Mouse (Mus musculus): ENCODE results near the gene Satb2.
"Not testable (repeated sequence)": the region's sequence is repeated elsewhere in the genome, so short reads cannot be mapped to it uniquely, and the experiment has no call there.

Satb2 gene

GRCm38 (mm10) chr1:56833307-56833706, 145.1 kb downstream of the Satb2 start:
- peak; percentile 76 for DNase-seq (ENCODE audit: low spot score)

- no peak for DNase-seq (ENCODE audit: low spot score)
Measured at GRCm38 (mm10) chr1:56832738-56833137, 145.7 kb downstream of the Satb2 start.

GRCm38 (mm10) chr1:56822735-56823134, 155.7 kb downstream of the Satb2 start:
- DNase-seq (ENCODE audit: low spot score) = no peak

GRCm38 (mm10) chr1:56822025-56822424, 156.4 kb downstream of the Satb2 start:
- no peak for DNase-seq (ENCODE audit: low spot score)

- no peak for DNase-seq (ENCODE audit: low spot score)
Measured at GRCm38 (mm10) chr1:56813506-56813905, 164.9 kb downstream of the Satb2 start.

GRCm38 (mm10) chr1:56812961-56813360, 165.5 kb downstream of the Satb2 start:
- DNase-seq (ENCODE audit: low spot score) = no peak

- DNase-seq (ENCODE audit: low spot score) = no peak
Measured at GRCm38 (mm10) chr1:56811486-56811885, 167.0 kb downstream of the Satb2 start.

GRCm38 (mm10) chr1:56806006-56806405, 172.4 kb downstream of the Satb2 start:
- no peak for DNase-seq (ENCODE audit: low spot score)

- no peak for DNase-seq (ENCODE audit: low spot score)
Measured at GRCm38 (mm10) chr1:56800611-56801010, 177.8 kb downstream of the Satb2 start.

- no peak for DNase-seq (ENCODE audit: low spot score)
Measured at GRCm38 (mm10) chr1:56795016-56795608, 183.3 kb downstream of the Satb2 start.

GRCm38 (mm10) chr1:56789641-56790040, 188.8 kb downstream of the Satb2 start:
- no peak for DNase-seq (ENCODE audit: low spot score)

- DNase-seq (ENCODE audit: low spot score) = not testable (repeated sequence)
Measured at GRCm38 (mm10) chr1:56782139-56782538, 196.3 kb downstream of the Satb2 start.

GRCm38 (mm10) chr1:56764205-56764604, 214.2 kb downstream of the Satb2 start:
- no peak for DNase-seq (ENCODE audit: low spot score)

GRCm38 (mm10) chr1:56761512-56761911, 216.9 kb downstream of the Satb2 start:
- DNase-seq (ENCODE audit: low spot score) = no peak

GRCm38 (mm10) chr1:56753283-56753682, 225.2 kb downstream of the Satb2 start:
- DNase-seq (ENCODE audit: low spot score) = no peak

- no peak for DNase-seq (ENCODE audit: low spot score)
Measured at GRCm38 (mm10) chr1:56750693-56751092, 227.8 kb downstream of the Satb2 start.

GRCm38 (mm10) chr1:56749629-56750311, 228.7 kb downstream of the Satb2 start:
- DNase-seq (ENCODE audit: low spot score) = no peak

- no peak for DNase-seq (ENCODE audit: low spot score)
Measured at GRCm38 (mm10) chr1:56748876-56749493, 229.5 kb downstream of the Satb2 start.

Measured in embryo, embryonic 10.5 days (tissue).